Mouse (Mus musculus): ENCODE data around the gene Smpd4. TPM values are rescaled to one million over a fixed set of nuclear protein-coding genes. Genes with fewer than 3 reads are reported as not detected.
A peak's percentile ranks its signal among the peaks of the same experiment; 100 is the strongest.

Gene Smpd4
- total and polyA plus RNA-seq, 3 experiments = 24.5 to 55.5 (median 44.4) TPM

GRCm38 (mm10) chr16:17617922-17618565, 1.1 kb upstream of the Smpd4 start:
- Histone ChIP-seq H3K9me3 (replicated peaks) (no peaks in the 10 kb centered on the region), H3K27me3 (ENCODE audit: insufficient read depth, low read length) (no peaks in the 10 kb centered on the region), H3K36me3 (replicated peaks) (peaks cover 22% of the 10 kb centered on the region), H3K4me3 (ENCODE audit: low read depth, low read length) (no peak overlapping the region), H3K4me1 (ENCODE audit: insufficient read depth, low read depth, low read length) (peaks cover 36% of the 10 kb centered on the region)
- DNase-seq (ENCODE audit: low spot score) = peak; percentile 45
- no peak for ATAC-seq (ENCODE audit: extremely low read depth, insufficient number of reproducible peaks, low FRiP score, poor library complexity, severe bottlenecking)
- TF ChIP-seq CTCF (IDR thresholded peaks at IDR 0.05; ENCODE audit: low read depth, low read length) = peak; percentile 74
- TF ChIP-seq TAL1 (conservative IDR thresholded peaks at IDR 0.05; ENCODE audit: low read depth, low read length) = no peak

GRCm38 (mm10) chr16:17621936-17622335, 2.8 kb downstream of the Smpd4 start:
- Histone ChIP-seq H3K27me3 (ENCODE audit: insufficient read depth, low read length) (no peaks in the 10 kb centered on the region), H3K4me1 (ENCODE audit: insufficient read depth, low read depth, low read length) (peaks cover 38% of the 10 kb centered on the region), H3K36me3 (replicated peaks) (peaks cover 59% of the 10 kb centered on the region), H3K4me3 (ENCODE audit: low read depth, low read length) (no peak overlapping the region), H3K9me3 (replicated peaks) (no peaks in the 10 kb centered on the region)
- TF ChIP-seq GATA1 (IDR thresholded peaks at IDR 0.05; ENCODE audit: borderline replicate concordance, low read length) = no peak
- TF ChIP-seq CTCF (IDR thresholded peaks at IDR 0.05; ENCODE audit: low read depth, low read length) = no peak
- no peak for TF ChIP-seq TAL1 (conservative IDR thresholded peaks at IDR 0.05; ENCODE audit: low read depth, low read length)
- no peak for TF ChIP-seq GATA2 (IDR thresholded peaks at IDR 0.05; ENCODE audit: borderline replicate concordance, low read depth, low read length)
- TF ChIP-seq POLR2AphosphoS5 (IDR thresholded peaks at IDR 0.05; ENCODE audit: insufficient replicate concordance, low read depth, low read length) = no peak
- ATAC-seq (ENCODE audit: extremely low read depth, insufficient number of reproducible peaks, low FRiP score, poor library complexity, severe bottlenecking) = no peak
- DNase-seq (ENCODE audit: low spot score) = no peak

DNA sequence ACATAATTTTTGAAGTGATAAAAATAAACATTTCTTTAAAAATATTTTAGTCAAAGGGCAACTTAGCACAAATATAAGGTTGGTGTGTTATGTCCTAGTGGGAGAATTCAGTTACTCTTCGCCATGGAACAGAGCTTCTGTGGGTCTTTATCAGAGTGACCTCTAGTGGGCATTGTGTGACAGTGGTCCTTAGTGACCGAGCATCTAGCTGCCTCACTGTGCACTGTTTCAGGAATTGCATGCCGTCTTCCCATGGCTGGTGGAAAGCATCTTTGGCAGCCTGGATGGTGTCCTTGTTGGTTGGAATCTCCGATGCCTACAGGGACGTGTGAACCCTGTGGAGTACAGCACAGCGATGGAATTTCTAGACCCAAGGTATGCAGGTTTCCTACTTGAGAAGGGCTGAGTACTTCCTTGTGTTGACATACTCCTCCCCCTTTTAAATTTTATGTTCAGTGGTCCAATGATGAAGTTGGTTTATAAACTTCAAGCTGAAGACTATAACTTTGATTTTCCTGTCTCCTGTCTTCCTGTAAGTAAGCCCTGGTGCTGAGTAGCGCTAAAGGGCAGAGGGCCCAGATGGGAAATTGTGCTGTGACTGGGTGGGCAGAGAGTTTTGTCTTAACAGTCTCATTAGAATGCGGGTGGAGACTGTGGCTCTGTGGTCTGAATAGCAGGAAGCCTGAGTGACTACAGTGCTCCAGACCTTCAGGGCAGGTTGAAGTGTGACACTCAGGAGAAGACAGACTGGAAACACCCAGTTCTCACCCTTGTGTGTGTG, 6.5 kb downstream of the Smpd4 start:
- Histone ChIP-seq H3K4me1 (ENCODE audit: insufficient read depth, low read depth, low read length) (peaks cover 13% of the 10 kb centered on the region), H3K9me3 (replicated peaks) (no peaks in the 10 kb centered on the region), H3K36me3 (replicated peaks) (peaks cover 94% of the 10 kb centered on the region), H3K27me3 (ENCODE audit: insufficient read depth, low read length) (no peaks in the 10 kb centered on the region), H3K4me3 (ENCODE audit: low read depth, low read length) (no peak overlapping the region)
- no peak; the same call in 1 of the 2 replicates for ATAC-seq (ENCODE audit: extremely low read depth, insufficient number of reproducible peaks, low FRiP score, poor library complexity, severe bottlenecking)
- TF ChIP-seq CTCF (IDR thresholded peaks at IDR 0.05; ENCODE audit: low read depth, low read length) = peak; percentile 41; the same call in 1 of the 2 replicates
- TF ChIP-seq GATA2 (IDR thresholded peaks at IDR 0.05; ENCODE audit: borderline replicate concordance, low read depth, low read length) = no peak
- no peak for DNase-seq (ENCODE audit: low spot score)

DNA sequence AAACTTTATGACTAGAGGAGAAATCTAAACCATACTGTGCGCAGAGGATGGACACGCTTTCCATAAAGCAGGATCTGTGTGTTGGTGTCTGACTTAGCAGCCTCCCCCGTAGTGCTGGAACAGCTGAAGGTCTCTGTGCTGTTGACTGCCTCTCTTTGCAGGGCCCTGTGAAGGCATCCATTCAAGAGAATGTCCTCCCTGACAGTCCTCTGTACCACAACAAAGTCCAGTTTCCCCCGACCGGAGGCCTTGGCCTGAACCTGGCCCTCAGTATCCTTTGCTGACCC, 7.1 kb downstream of the Smpd4 start:
- Histone ChIP-seq H3K36me3 (replicated peaks) (peaks cover 95% of the 10 kb centered on the region), H3K4me3 (ENCODE audit: low read depth, low read length) (no peak overlapping the region), H3K4me1 (ENCODE audit: insufficient read depth, low read depth, low read length) (peaks cover 8% of the 10 kb centered on the region; the same call in 1 of the 2 replicates), H3K27me3 (ENCODE audit: insufficient read depth, low read length) (no peaks in the 10 kb centered on the region), H3K9me3 (replicated peaks) (no peaks in the 10 kb centered on the region)
- TF ChIP-seq TAL1 (conservative IDR thresholded peaks at IDR 0.05; ENCODE audit: low read depth, low read length) = no peak
- no peak for TF ChIP-seq GATA2 (IDR thresholded peaks at IDR 0.05; ENCODE audit: borderline replicate concordance, low read depth, low read length)
- no peak for TF ChIP-seq POLR2AphosphoS5 (IDR thresholded peaks at IDR 0.05; ENCODE audit: insufficient replicate concordance, low read depth, low read length)
- no peak for TF ChIP-seq CTCF (IDR thresholded peaks at IDR 0.05; ENCODE audit: low read depth, low read length)
- ATAC-seq (ENCODE audit: extremely low read depth, insufficient number of reproducible peaks, low FRiP score, poor library complexity, severe bottlenecking) (no peak), DNase-seq (ENCODE audit: low spot score) (no peak)

DNA sequence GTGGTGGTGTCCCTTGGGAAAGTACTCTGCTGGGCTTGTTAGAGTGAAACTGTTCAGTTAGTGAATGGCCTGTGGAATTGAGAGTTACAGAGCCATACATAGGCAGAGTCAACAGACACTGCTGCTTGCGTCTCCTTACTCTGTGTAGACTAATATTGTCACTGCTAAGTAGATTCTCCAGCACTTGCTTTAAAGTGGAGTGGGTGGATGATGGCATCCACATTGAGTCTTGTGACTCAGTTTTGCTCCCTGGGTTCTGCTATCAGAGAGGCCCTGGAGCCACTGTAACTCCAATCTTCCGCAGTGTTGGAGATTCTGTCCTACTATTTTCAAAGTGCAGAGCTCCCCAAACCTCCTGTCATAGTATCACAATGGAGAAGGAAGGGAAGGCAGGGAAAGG, 13.4 kb downstream of the Smpd4 start:
- ATAC-seq (ENCODE audit: extremely low read depth, insufficient number of reproducible peaks, low FRiP score, poor library complexity, severe bottlenecking) (no peak), DNase-seq (ENCODE audit: low spot score) (no peak)
- Histone ChIP-seq H3K4me1 (ENCODE audit: insufficient read depth, low read depth, low read length) (peaks cover 32% of the 10 kb centered on the region), H3K9me3 (replicated peaks) (no peaks in the 10 kb centered on the region), H3K36me3 (replicated peaks) (peaks cover 98% of the 10 kb centered on the region), H3K27me3 (ENCODE audit: insufficient read depth, low read length) (no peaks in the 10 kb centered on the region), H3K4me3 (ENCODE audit: low read depth, low read length) (no peak overlapping the region)
- TF ChIP-seq GATA1 (IDR thresholded peaks at IDR 0.05; ENCODE audit: borderline replicate concordance, low read length) (no peak), POLR2AphosphoS5 (IDR thresholded peaks at IDR 0.05; ENCODE audit: insufficient replicate concordance, low read depth, low read length) (no peak), GATA2 (IDR thresholded peaks at IDR 0.05; ENCODE audit: borderline replicate concordance, low read depth, low read length) (no peak)

- no peak for ATAC-seq (ENCODE audit: extremely low read depth, insufficient number of reproducible peaks, low FRiP score, poor library complexity, severe bottlenecking)
- peaks cover 43% of the 10 kb centered on the region for H3K4me1 ChIP-seq (ENCODE audit: insufficient read depth, low read depth, low read length)
- TF ChIP-seq POLR2AphosphoS5 (IDR thresholded peaks at IDR 0.05; ENCODE audit: insufficient replicate concordance, low read depth, low read length) (no peak), CTCF (IDR thresholded peaks at IDR 0.05; ENCODE audit: low read depth, low read length) (peak; percentile 12; the same call in 1 of the 2 replicates), GATA1 (IDR thresholded peaks at IDR 0.05; ENCODE audit: borderline replicate concordance, low read length) (no peak), GATA2 (IDR thresholded peaks at IDR 0.05; ENCODE audit: borderline replicate concordance, low read depth, low read length) (no peak), TAL1 (conservative IDR thresholded peaks at IDR 0.05; ENCODE audit: low read depth, low read length) (no peak)
- no peak overlapping the region for H3K4me3 ChIP-seq (ENCODE audit: low read depth, low read length)
- no peak for DNase-seq (ENCODE audit: low spot score)
- H3K9me3 ChIP-seq (replicated peaks) = no peaks in the 10 kb centered on the region
- H3K27me3 ChIP-seq (ENCODE audit: insufficient read depth, low read length) = no peaks in the 10 kb centered on the region
- H3K36me3 ChIP-seq (replicated peaks) = peaks cover 98% of the 10 kb centered on the region
These were observed 14.5 kb downstream of the Smpd4 start for GRCm38 (mm10) chr16:17633481-17634181.
